Mouse (Mus musculus): ENCODE measurements around the gene Men1. TPM values are rescaled to one million over a fixed set of nuclear protein-coding genes. Genes with fewer than 3 reads are reported as not detected.

The Men1 gene
- polyA plus RNA-seq, 1 experiment from 2014 or later, result 19.5 TPM

GRCm38 (mm10) chr19:6376255-6376564 lies 41.4 kb downstream of the Men1 start:
- ATAC-seq (ENCODE audit: low read depth), result no peak
- H3K4me1 ChIP-seq (ENCODE audit: control insufficient read depth, low read depth, low read length), result no peaks in the 10 kb centered on the region; the same call in 1 of the 2 replicates
- no peak overlapping the region for H3K4me2 ChIP-seq (ENCODE audit: low read depth, low read length)
- peaks cover 75% of the 10 kb centered on the region for H3K36me3 ChIP-seq (ENCODE audit: control insufficient read depth, insufficient read depth)
- no peak overlapping the region for H3K4me3 ChIP-seq (ENCODE audit: low read depth, low read length)
- H3K27me3 ChIP-seq (ENCODE audit: control insufficient read depth, insufficient read depth, low read depth, low read length), result no peaks in the 10 kb centered on the region
- no peak overlapping the region for H3K9ac ChIP-seq (ENCODE audit: low read depth, low read length)
- WGBS (ENCODE audit: insufficient replicate concordance), result 80% methylated on average over 14 of the region's 14 CpGs
- no peaks in the 10 kb centered on the region for H3K9me3 ChIP-seq (replicated peaks; ENCODE audit: control insufficient read depth, low read length)
- H3K27ac ChIP-seq (ENCODE audit: low read length), result no peak overlapping the region

DNA sequence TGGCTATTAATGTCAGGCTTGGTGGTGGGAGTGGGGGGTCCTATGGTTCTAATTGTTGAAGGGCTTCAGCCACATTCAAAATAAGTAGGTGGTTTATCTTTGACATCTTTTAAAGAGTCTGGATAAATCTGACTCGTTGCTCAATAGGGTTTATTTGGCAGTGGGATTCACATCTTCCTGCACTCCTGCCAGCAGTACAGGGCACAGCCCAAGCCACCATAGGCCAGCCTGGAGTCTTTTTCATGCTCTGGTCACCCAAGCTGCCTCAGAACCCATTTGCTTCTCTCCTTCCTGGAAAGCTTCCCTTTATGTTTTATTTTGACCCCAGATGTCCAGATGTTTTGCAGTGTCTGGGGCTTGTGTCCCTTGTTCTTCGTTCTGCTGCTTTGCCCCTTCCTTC lies 41.9 kb downstream of the Men1 start:
- Histone ChIP-seq H3K36me3 (ENCODE audit: control insufficient read depth, insufficient read depth) (peaks cover 70% of the 10 kb centered on the region), H3K4me1 (ENCODE audit: control insufficient read depth, low read depth, low read length) (no peaks in the 10 kb centered on the region; the same call in 1 of the 2 replicates), H3K27me3 (ENCODE audit: control insufficient read depth, insufficient read depth, low read depth, low read length) (no peaks in the 10 kb centered on the region), H3K4me3 (ENCODE audit: low read depth, low read length) (no peak overlapping the region), H3K4me2 (ENCODE audit: low read depth, low read length) (no peak overlapping the region), H3K27ac (ENCODE audit: low read length) (no peak overlapping the region), H3K9ac (ENCODE audit: low read depth, low read length) (no peak overlapping the region), H3K9me3 (replicated peaks; ENCODE audit: control insufficient read depth, low read length) (no peaks in the 10 kb centered on the region)
- 67% methylated on average over 2 of the region's 2 CpGs for WGBS (ENCODE audit: insufficient replicate concordance)
- ATAC-seq (ENCODE audit: low read depth), result no peak

GRCm38 (mm10) chr19:6377327-6378040 lies 42.7 kb downstream of the Men1 start:
- Histone ChIP-seq H3K27me3 (ENCODE audit: control insufficient read depth, insufficient read depth, low read depth, low read length) (no peaks in the 10 kb centered on the region), H3K9me3 (replicated peaks; ENCODE audit: control insufficient read depth, low read length) (no peaks in the 10 kb centered on the region), H3K4me2 (ENCODE audit: low read depth, low read length) (no peak overlapping the region), H3K9ac (ENCODE audit: low read depth, low read length) (no peak overlapping the region), H3K4me3 (ENCODE audit: low read depth, low read length) (no peak overlapping the region), H3K36me3 (ENCODE audit: control insufficient read depth, insufficient read depth) (peaks cover 62% of the 10 kb centered on the region), H3K27ac (ENCODE audit: low read length) (no peak overlapping the region), H3K4me1 (ENCODE audit: control insufficient read depth, low read depth, low read length) (no peaks in the 10 kb centered on the region; the same call in 1 of the 2 replicates)
- ATAC-seq (ENCODE audit: low read depth), result no peak
- 82% methylated on average over 11 of the region's 11 CpGs for WGBS (ENCODE audit: insufficient replicate concordance)

DNA sequence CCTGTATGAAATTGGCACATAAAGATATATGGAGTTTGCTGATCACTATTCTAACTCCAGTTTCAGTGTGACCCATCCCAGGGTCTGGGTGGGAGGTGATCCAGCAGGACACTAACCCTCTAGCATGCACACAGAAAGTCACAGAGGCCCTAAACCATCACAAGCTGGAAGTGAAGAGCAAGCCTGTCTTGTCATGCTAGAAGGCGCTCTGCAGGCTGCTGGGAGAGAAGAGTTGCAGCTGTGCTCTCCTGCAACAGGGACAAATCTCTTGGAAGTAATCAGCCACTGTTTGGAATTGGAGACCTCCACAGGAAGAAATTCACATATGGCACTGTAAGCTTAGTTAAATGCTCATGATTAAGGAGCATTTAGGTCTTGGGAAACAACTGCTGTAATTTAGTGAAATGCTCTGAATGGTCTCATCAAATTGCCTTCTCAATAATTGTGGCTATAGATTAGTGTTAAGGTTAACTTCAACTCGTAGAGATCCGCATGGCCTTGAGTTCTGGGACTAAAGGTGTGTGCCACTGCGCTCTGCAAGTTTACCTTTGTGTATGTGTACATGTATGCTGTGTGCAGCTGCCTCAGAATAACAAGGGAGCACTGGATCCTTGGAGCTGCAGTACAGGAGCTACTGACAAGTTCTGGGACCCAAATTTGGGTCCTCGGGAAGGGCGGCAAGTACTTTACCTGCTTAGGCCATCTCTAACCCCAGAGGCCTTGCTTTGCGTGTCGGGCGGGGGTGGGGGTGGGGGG lies 45.8 kb downstream of the Men1 start:
- H3K9ac ChIP-seq (ENCODE audit: low read depth, low read length), result no peak overlapping the region
- no peak overlapping the region for H3K4me3 ChIP-seq (ENCODE audit: low read depth, low read length)
- no peak for ATAC-seq (ENCODE audit: low read depth)
- no peaks in the 10 kb centered on the region for H3K9me3 ChIP-seq (replicated peaks; ENCODE audit: control insufficient read depth, low read length)
- no peaks in the 10 kb centered on the region; the same call in none of the 2 replicates for H3K4me1 ChIP-seq (ENCODE audit: control insufficient read depth, low read depth, low read length)
- H3K27ac ChIP-seq (ENCODE audit: low read length), result no peak overlapping the region
- H3K27me3 ChIP-seq (ENCODE audit: control insufficient read depth, insufficient read depth, low read depth, low read length), result no peaks in the 10 kb centered on the region
- H3K36me3 ChIP-seq (ENCODE audit: control insufficient read depth, insufficient read depth), result peaks cover 32% of the 10 kb centered on the region
- 86% methylated on average over 9 of the region's 9 CpGs for WGBS (ENCODE audit: insufficient replicate concordance)
- no peak overlapping the region for H3K4me2 ChIP-seq (ENCODE audit: low read depth, low read length)

- no peak for ATAC-seq (ENCODE audit: low read depth)
- WGBS (ENCODE audit: insufficient replicate concordance), result 70% methylated on average over 5 of the region's 5 CpGs
- no peaks in the 10 kb centered on the region; the same call in none of the 2 replicates for H3K4me1 ChIP-seq (ENCODE audit: control insufficient read depth, low read depth, low read length)
- no peak overlapping the region for H3K4me3 ChIP-seq (ENCODE audit: low read depth, low read length)
- H3K9me3 ChIP-seq (replicated peaks; ENCODE audit: control insufficient read depth, low read length), result no peaks in the 10 kb centered on the region
- H3K9ac ChIP-seq (ENCODE audit: low read depth, low read length), result no peak overlapping the region
- H3K27me3 ChIP-seq (ENCODE audit: control insufficient read depth, insufficient read depth, low read depth, low read length), result no peaks in the 10 kb centered on the region
- H3K4me2 ChIP-seq (ENCODE audit: low read depth, low read length), result no peak overlapping the region
- no peak overlapping the region for H3K27ac ChIP-seq (ENCODE audit: low read length)
- peaks cover 25% of the 10 kb centered on the region for H3K36me3 ChIP-seq (ENCODE audit: control insufficient read depth, insufficient read depth)
These were observed 46.5 kb downstream of the Men1 start for GRCm38 (mm10) chr19:6381238-6381637.

- H3K9ac ChIP-seq (ENCODE audit: low read depth, low read length), result no peak overlapping the region
- no peaks in the 10 kb centered on the region; the same call in none of the 2 replicates for H3K4me1 ChIP-seq (ENCODE audit: control insufficient read depth, low read depth, low read length)
- no peaks in the 10 kb centered on the region for H3K9me3 ChIP-seq (replicated peaks; ENCODE audit: control insufficient read depth, low read length)
- WGBS (ENCODE audit: insufficient replicate concordance), result 43% methylated on average over 4 of the region's 4 CpGs
- peaks cover 13% of the 10 kb centered on the region for H3K36me3 ChIP-seq (ENCODE audit: control insufficient read depth, insufficient read depth)
- no peak overlapping the region for H3K4me3 ChIP-seq (ENCODE audit: low read depth, low read length)
- no peak overlapping the region for H3K4me2 ChIP-seq (ENCODE audit: low read depth, low read length)
- H3K27me3 ChIP-seq (ENCODE audit: control insufficient read depth, insufficient read depth, low read depth, low read length), result no peaks in the 10 kb centered on the region
- no peak overlapping the region for H3K27ac ChIP-seq (ENCODE audit: low read length)
- no peak for ATAC-seq (ENCODE audit: low read depth)
These were observed 47.6 kb downstream of the Men1 start for GRCm38 (mm10) chr19:6382323-6382924.

DNA sequence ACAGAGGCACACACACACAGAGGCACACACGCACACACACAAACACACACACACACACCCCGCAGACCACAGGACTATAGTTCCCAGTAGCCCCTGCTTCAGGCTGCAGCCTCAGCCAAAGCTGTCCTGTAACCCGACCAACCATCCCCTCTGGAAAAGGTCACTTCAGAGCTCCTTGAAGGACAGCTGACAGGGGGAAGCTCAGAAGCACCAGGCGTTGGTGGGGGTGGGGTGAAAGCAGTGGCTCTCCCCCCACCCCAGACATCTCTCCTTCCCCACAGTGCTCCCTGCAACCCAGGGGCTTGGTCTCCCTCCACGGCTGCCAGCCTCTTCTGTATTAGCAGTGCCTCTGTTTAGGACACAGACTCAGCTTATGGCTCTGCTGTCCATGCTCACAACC lies 48.7 kb downstream of the Men1 start:
- no peak for ATAC-seq (ENCODE audit: low read depth)
- no peaks in the 10 kb centered on the region for H3K27me3 ChIP-seq (ENCODE audit: control insufficient read depth, insufficient read depth, low read depth, low read length)
- WGBS (ENCODE audit: insufficient replicate concordance), result 31% methylated on average over 5 of the region's 5 CpGs

GRCm38 (mm10) chr19:6384128-6384527 lies 49.3 kb downstream of the Men1 start, which contains the start of gene Pygm:
TSS of gene Pygm (plus strand) at chr19:6384399.
- H3K4me3 ChIP-seq (ENCODE audit: low read depth, low read length), result no peak within 1 kb of the TSS
- H3K9me3 ChIP-seq (replicated peaks; ENCODE audit: control insufficient read depth, low read length), result no peaks in the 10 kb centered on the region
- no peaks in the 10 kb centered on the region for H3K27me3 ChIP-seq (ENCODE audit: control insufficient read depth, insufficient read depth, low read depth, low read length)
- WGBS (ENCODE audit: insufficient replicate concordance), result 24% methylated on average over 7 of the region's 7 CpGs
- H3K36me3 ChIP-seq (ENCODE audit: control insufficient read depth, insufficient read depth), result no peaks in the 10 kb centered on the region
- no peak within 1 kb of the TSS for H3K27ac ChIP-seq (ENCODE audit: low read length)
- H3K4me2 ChIP-seq (ENCODE audit: low read depth, low read length), result no peak within 1 kb of the TSS
- H3K4me1 ChIP-seq (ENCODE audit: control insufficient read depth, low read depth, low read length), result no peaks in the 10 kb centered on the region; the same call in none of the 2 replicates
- ATAC-seq (ENCODE audit: low read depth), result 0 out of 2 replicates have a peak, but pooled peaks have one; percentile 19
- no peak within 1 kb of the TSS for H3K9ac ChIP-seq (ENCODE audit: low read depth, low read length)

More for the DNA sequence above, 48.7 kb downstream of the Men1 start:
- Histone ChIP-seq H3K4me3 (ENCODE audit: low read depth, low read length) (no peak overlapping the region), H3K36me3 (ENCODE audit: control insufficient read depth, insufficient read depth) (peaks cover 3% of the 10 kb centered on the region; the same call in 1 of the 2 replicates), H3K4me2 (ENCODE audit: low read depth, low read length) (no peak overlapping the region), H3K27ac (ENCODE audit: low read length) (no peak overlapping the region), H3K9me3 (replicated peaks; ENCODE audit: control insufficient read depth, low read length) (no peaks in the 10 kb centered on the region), H3K4me1 (ENCODE audit: control insufficient read depth, low read depth, low read length) (no peaks in the 10 kb centered on the region; the same call in none of the 2 replicates), H3K9ac (ENCODE audit: low read depth, low read length) (no peak overlapping the region)

All from liver, embryonic 16.5 days (tissue).